Mouse (Mus musculus) T-helper 2 cell (primary cell): ENCODE results near the gene Spdya.
"Not testable (repeated sequence)": the region's sequence is repeated elsewhere in the genome, so short reads cannot be mapped to it uniquely, and the experiment has no call there.

Experiments
- in situ Hi-C: fragments of 300-600 bp; cut with MboI, MseI; formaldehyde crosslinking; loops from one replicate; pipeline ENCODE4 v1.15.1; 2025; ENCODE audit warnings: high pct_unique_total_duplicates

Spdya gene

GRCm38 (mm10) chr17:71551757-71552451 lies at the start of gene Spdya:
TSS of gene Spdya (plus strand) at chr17:71552061.
- in situ Hi-C loops = loop anchor here (10.0 kb wide), 2 partner anchors 323 to 1723 kb away; no protein-coding TSS in a partner anchor

- in situ Hi-C loops = loop anchor here (5.0 kb wide), 1 partner anchor 130 kb away; no protein-coding TSS in a partner anchor
These were observed 45.0 kb upstream of the Spdya start for GRCm38 (mm10) chr17:71506832-71507231.

GRCm38 (mm10) chr17:71510297-71510696 lies 41.6 kb upstream of the Spdya start:
- in situ Hi-C loops = no loop called here

GRCm38 (mm10) chr17:71526302-71526708 lies 25.6 kb upstream of the Spdya start:
- in situ Hi-C loops = loop anchor here (5.0 kb wide), 1 partner anchor 76 kb away; no protein-coding TSS in a partner anchor

GRCm38 (mm10) chr17:71526711-71527564 lies 24.9 kb upstream of the Spdya start, which contains the start of gene Ndc80:
TSS of gene Ndc80 (minus strand) at chr17:71526857.
- in situ Hi-C loops = loop anchor here (5.0 kb wide), 1 partner anchor 75 kb away; no protein-coding TSS in a partner anchor

- in situ Hi-C loops = loop anchor here (5.0 kb wide), 1 partner anchor 74 kb away; no protein-coding TSS in a partner anchor
These were observed 23.8 kb upstream of the Spdya start for GRCm38 (mm10) chr17:71528042-71528441.

GRCm38 (mm10) chr17:71535595-71535994 lies 16.3 kb upstream of the Spdya start:
- in situ Hi-C loops = not testable (repeated sequence)

GRCm38 (mm10) chr17:71537164-71537563 lies 14.7 kb upstream of the Spdya start:
- in situ Hi-C loops = no loop called here

- in situ Hi-C loops = no loop called here
These were observed 3.3 kb upstream of the Spdya start for GRCm38 (mm10) chr17:71548586-71548985.

- in situ Hi-C loops = loop anchor here (10.0 kb wide), 2 partner anchors 323 to 1723 kb away; no protein-coding TSS in a partner anchor
These were observed 511 bp upstream of the Spdya start for GRCm38 (mm10) chr17:71551350-71551749.

GRCm38 (mm10) chr17:71552901-71553300 lies 1.0 kb downstream of the Spdya start:
- in situ Hi-C loops = loop anchor here (10.0 kb wide), 2 partner anchors 322 to 1722 kb away; no protein-coding TSS in a partner anchor

GRCm38 (mm10) chr17:71561631-71562030 lies 9.8 kb downstream of the Spdya start:
- in situ Hi-C loops = no loop called here

GRCm38 (mm10) chr17:71579176-71579705 lies 27.4 kb downstream of the Spdya start:
- in situ Hi-C loops = no loop called here

- in situ Hi-C loops = no loop called here
These were observed 46.2 kb downstream of the Spdya start for GRCm38 (mm10) chr17:71597881-71598658.

- in situ Hi-C loops = no loop called here
These were observed 47.0 kb downstream of the Spdya start for GRCm38 (mm10) chr17:71598659-71599554.

- in situ Hi-C loops = no loop called here
These were observed 63.9 kb downstream of the Spdya start, which contains the start of gene Wdr43 for GRCm38 (mm10) chr17:71615638-71616318. TSS of gene Wdr43 (plus strand) at chr17:71615895.

- in situ Hi-C loops = no loop called here
These were observed 64.6 kb downstream of the Spdya start for GRCm38 (mm10) chr17:71616319-71617032.

GRCm38 (mm10) chr17:71617033-71617362 lies 65.1 kb downstream of the Spdya start:
- in situ Hi-C loops = no loop called here

- in situ Hi-C loops = no loop called here
These were observed 66.1 kb downstream of the Spdya start for GRCm38 (mm10) chr17:71617974-71618373.
